Mouse (Mus musculus): ENCODE results near the gene Xylt2. TPM values are rescaled to one million over a fixed set of nuclear protein-coding genes. Genes with fewer than 3 reads are reported as not detected.
A peak's percentile ranks its signal among the peaks of the same experiment; 100 is the strongest.
"Not testable (repeated sequence)": the region's sequence is repeated elsewhere in the genome, so short reads cannot be mapped to it uniquely, and the experiment has no call there.

The Xylt2 gene
- polyA plus RNA-seq, 1 experiment from 2014 or later = 12.0 TPM

DNA sequence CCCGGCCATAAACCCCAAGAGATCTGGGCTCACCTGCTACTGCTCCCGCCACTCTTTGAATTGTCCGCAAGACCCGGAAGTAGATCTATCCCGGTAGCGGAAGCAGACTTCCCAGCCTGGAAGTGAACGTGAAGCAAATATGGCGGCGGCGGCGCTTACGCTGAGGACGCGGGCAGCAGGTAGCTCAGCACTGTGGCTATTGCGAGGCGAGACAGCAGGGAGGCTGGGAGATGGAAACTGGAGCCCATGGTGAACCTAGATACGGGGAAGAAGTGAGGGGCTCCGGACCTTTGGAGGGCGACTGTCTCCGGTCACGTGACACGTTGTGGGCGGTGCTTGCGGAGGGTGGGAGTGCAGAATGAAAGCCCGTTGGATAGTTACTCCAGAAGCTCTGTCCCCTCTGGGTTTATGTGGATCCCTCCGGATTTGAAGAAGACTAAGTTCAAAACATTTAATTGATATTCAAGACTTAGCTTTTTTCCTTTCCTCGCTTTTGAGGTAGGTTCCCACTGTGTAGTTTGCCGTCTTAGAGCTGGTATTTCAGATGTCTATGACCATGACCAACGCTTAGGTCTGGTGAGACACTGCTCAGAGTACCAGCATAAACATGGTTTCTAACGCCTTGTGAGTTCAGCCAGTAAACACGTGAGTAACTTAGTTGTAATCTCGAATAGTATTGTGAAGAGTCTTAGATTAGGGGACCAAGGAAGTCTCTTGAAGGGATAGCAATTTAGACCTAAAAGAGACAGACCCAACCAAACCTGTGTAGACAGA lies 23.5 kb downstream of the Xylt2 start, which contains the start of the genes Mrpl27 and Eme1:
Mrpl27 (plus strand) TSS at position 105 of the 774 bp plus-strand sequence.
Eme1 (minus strand) TSS at position 302 of the 774 bp plus-strand sequence.
- peaks cover 5% of the 10 kb centered on the region; the same call in 1 of the 2 replicates for H3K36me3 ChIP-seq (ENCODE audit: control insufficient read depth, insufficient read depth, low read length)
- no peaks in the 10 kb centered on the region for H3K9me3 ChIP-seq (ENCODE audit: control insufficient read depth, low read length)
- H3K4me2 ChIP-seq = peak within 1 kb of the TSS; percentile 58
- H3K27me3 ChIP-seq (ENCODE audit: control insufficient read depth, insufficient read depth, low read length) = no peaks in the 10 kb centered on the region
- H3K4me3 ChIP-seq (ENCODE audit: low read depth, low read length) = peak within 1 kb of the TSS; percentile 53
- H3K9ac ChIP-seq (ENCODE audit: low read length) = peak within 1 kb of the TSS; percentile 67
- peak within 1 kb of the TSS; percentile 82 for H3K27ac ChIP-seq (ENCODE audit: low read depth, low read length)
- peaks cover 5% of the 10 kb centered on the region; the same call in 1 of the 2 replicates for H3K4me1 ChIP-seq (ENCODE audit: control insufficient read depth, insufficient read depth, low read length)
- ATAC-seq (ENCODE audit: low FRiP score) (peak; percentile 91), DNase-seq (ENCODE audit: low spot score, missing footprints) (peak; percentile 99)
- WGBS = under 1% methylated on average over 32 of the region's 32 CpGs

DNA sequence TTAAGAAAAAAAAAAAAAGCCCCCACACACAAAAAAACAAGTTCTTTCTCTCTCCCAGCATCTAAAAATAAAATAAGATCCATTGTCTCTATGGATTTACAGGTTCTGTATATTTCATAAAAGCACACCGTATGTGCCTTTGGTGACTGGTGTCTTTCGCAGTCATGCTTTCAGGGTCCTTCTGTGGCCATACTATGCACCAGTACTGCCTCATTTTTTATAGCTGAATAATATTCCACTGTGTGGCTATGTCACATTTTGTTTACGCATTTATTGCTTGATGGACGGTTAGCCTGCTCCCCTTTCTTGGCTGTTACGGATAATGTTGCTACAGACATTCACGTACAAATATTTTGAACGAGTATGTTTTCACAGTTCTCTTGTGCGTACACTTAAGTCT lies 24.3 kb downstream of the Xylt2 start:
- no peaks in the 10 kb centered on the region for H3K9me3 ChIP-seq (ENCODE audit: control insufficient read depth, low read length)
- DNase-seq (ENCODE audit: low spot score, missing footprints) = no peak
- peaks cover 5% of the 10 kb centered on the region; the same call in 1 of the 2 replicates for H3K4me1 ChIP-seq (ENCODE audit: control insufficient read depth, insufficient read depth, low read length)
- no peak for ATAC-seq (ENCODE audit: low FRiP score)
- H3K4me3 ChIP-seq (ENCODE audit: low read depth, low read length) = peak overlapping the region; percentile 53
- no peaks in the 10 kb centered on the region for H3K27me3 ChIP-seq (ENCODE audit: control insufficient read depth, insufficient read depth, low read length)
- H3K9ac ChIP-seq (ENCODE audit: low read length) = peak overlapping the region; percentile 67; the same call in 1 of the 2 replicates
- peak overlapping the region; percentile 58 for H3K4me2 ChIP-seq
- WGBS = 45% methylated on average over 8 of the region's 8 CpGs
- H3K36me3 ChIP-seq (ENCODE audit: control insufficient read depth, insufficient read depth, low read length) = peaks cover 5% of the 10 kb centered on the region
- no peak overlapping the region for H3K27ac ChIP-seq (ENCODE audit: low read depth, low read length)

DNA sequence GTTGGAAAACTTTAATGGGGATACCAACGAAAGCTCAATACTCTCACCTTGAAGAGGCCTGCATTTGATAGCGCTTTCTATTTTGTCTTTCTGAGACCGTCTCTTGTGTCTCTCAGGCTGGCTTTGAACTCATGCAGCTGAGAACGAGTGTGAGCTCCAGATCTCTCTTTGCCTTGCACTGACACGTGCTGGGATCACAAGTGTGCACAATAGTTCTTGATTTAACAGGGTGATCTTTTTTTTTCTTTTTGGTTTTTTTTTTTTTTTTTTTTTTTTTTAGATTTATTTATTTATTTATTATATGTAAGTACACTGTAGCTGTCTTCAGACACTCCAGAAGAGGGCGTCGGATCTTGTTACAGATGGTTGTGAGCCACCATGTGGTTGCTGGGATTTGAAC lies 26.1 kb downstream of the Xylt2 start:
- not testable (repeated sequence) for H3K4me1 ChIP-seq (ENCODE audit: control insufficient read depth, insufficient read depth, low read length); H3K27ac ChIP-seq (ENCODE audit: low read depth, low read length); DNase-seq (ENCODE audit: low spot score, missing footprints); H3K27me3 ChIP-seq (ENCODE audit: control insufficient read depth, insufficient read depth, low read length); H3K9ac ChIP-seq (ENCODE audit: low read length); H3K4me2 ChIP-seq; H3K4me3 ChIP-seq (ENCODE audit: low read depth, low read length); ATAC-seq (ENCODE audit: low FRiP score); H3K9me3 ChIP-seq (ENCODE audit: control insufficient read depth, low read length)
- WGBS = 97% methylated on average over 5 of the region's 7 CpGs
- H3K36me3 ChIP-seq (ENCODE audit: control insufficient read depth, insufficient read depth, low read length) = peaks cover 12% of the 10 kb centered on the region

DNA sequence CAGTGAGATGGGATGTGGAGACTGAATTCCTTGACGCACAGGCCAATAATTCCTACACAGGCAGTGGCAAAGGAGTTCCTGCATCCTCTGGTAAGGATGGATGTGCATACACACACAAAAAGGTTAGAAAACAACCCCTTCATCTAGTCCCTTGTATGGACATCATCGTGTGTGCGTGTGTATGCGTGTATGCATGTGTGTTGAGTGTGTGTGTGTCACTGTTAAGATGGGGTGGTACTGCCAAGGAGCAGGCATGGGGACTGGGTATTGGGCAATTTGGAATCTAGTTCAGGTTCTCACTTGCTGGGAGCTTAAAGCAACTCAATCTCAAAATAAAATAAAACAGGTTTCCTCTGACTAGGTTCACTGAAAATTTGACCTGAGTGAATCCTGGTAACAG lies 30.9 kb downstream of the Xylt2 start:
- H3K4me3 ChIP-seq (ENCODE audit: low read depth, low read length) = no peak overlapping the region
- H3K9me3 ChIP-seq (ENCODE audit: control insufficient read depth, low read length) = no peaks in the 10 kb centered on the region
- no peak overlapping the region for H3K4me2 ChIP-seq
- H3K27me3 ChIP-seq (ENCODE audit: control insufficient read depth, insufficient read depth, low read length) = no peaks in the 10 kb centered on the region
- H3K4me1 ChIP-seq (ENCODE audit: control insufficient read depth, insufficient read depth, low read length) = no peaks in the 10 kb centered on the region
- H3K9ac ChIP-seq (ENCODE audit: low read length) = no peak overlapping the region
- ATAC-seq (ENCODE audit: low FRiP score) = no peak
- peaks cover 34% of the 10 kb centered on the region for H3K36me3 ChIP-seq (ENCODE audit: control insufficient read depth, insufficient read depth, low read length)
- H3K27ac ChIP-seq (ENCODE audit: low read depth, low read length) = no peak overlapping the region
- DNase-seq (ENCODE audit: low spot score, missing footprints) = no peak
- 96% methylated on average over 4 of the region's 4 CpGs for WGBS

DNA sequence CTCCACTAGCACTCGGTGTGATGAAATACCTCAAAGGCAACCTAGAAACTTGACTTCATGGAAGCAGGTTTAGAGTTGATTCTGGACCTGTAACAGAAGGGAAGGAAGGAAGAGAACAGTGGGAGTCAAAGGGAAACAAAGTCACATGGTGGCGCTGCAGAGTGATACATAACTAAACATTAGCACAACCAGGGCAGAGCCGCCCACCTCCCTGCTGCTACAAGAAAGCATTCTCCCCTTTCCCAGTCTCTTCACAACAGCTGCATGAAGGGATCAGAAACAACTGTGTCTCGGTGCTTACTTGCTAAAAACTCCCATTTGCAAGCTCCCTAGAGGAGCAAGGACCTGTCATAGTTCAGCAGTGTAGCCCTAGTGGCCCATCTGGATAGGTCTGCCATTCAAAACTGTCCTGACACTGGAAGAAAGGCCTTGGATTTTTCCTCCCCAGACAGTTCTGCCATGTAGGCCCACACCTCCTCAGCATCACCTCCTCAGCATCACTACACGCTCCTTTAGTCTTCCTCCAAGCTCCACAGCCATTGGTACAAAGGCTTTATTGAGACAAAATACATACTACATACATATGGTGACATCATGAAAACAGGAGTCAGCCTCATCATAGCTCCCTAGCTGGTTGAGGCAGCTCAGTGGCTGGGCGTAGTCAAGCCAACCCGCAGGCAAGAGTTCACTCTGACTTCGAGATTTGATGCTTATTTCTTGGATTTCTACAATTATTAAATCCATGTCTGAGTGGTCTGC lies 32.7 kb downstream of the Xylt2 start:
- ATAC-seq (ENCODE audit: low FRiP score) = no peak
- H3K27me3 ChIP-seq (ENCODE audit: control insufficient read depth, insufficient read depth, low read length) = no peaks in the 10 kb centered on the region
- no peak overlapping the region for H3K27ac ChIP-seq (ENCODE audit: low read depth, low read length)
- H3K4me1 ChIP-seq (ENCODE audit: control insufficient read depth, insufficient read depth, low read length) = no peaks in the 10 kb centered on the region
- no peak for DNase-seq (ENCODE audit: low spot score, missing footprints)
- no peak overlapping the region for H3K4me3 ChIP-seq (ENCODE audit: low read depth, low read length)
- WGBS = 94% methylated on average over 8 of the region's 8 CpGs
- H3K9me3 ChIP-seq (ENCODE audit: control insufficient read depth, low read length) = no peaks in the 10 kb centered on the region
- no peak overlapping the region for H3K4me2 ChIP-seq
- H3K9ac ChIP-seq (ENCODE audit: low read length) = no peak overlapping the region
- peaks cover 37% of the 10 kb centered on the region for H3K36me3 ChIP-seq (ENCODE audit: control insufficient read depth, insufficient read depth, low read length)

DNA sequence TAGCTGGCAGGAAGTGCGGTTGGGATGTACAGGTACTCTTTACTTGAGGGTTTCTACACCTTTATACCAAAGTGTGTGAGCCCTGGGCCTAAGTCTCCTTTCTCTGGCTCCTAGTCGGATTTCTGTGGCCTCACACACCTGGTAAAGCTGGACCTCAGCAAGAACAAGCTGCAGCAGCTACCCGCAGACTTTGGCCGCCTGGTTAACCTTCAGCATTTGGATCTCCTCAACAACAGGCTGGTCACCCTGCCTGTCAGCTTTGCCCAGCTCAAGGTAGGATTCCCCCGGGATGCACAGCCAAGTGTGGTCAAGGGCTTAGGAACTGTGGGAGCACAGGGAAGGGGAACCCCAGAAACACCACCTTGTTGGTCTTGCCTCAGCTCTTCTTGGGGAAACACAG lies 42.9 kb downstream of the Xylt2 start:
- no peaks in the 10 kb centered on the region for H3K27me3 ChIP-seq (ENCODE audit: control insufficient read depth, insufficient read depth, low read length)
- no peaks in the 10 kb centered on the region for H3K9me3 ChIP-seq (ENCODE audit: control insufficient read depth, low read length)
- no peak overlapping the region for H3K27ac ChIP-seq (ENCODE audit: low read depth, low read length)
- ATAC-seq (ENCODE audit: low FRiP score) (no peak), DNase-seq (ENCODE audit: low spot score, missing footprints) (peak; percentile 72)
- H3K4me1 ChIP-seq (ENCODE audit: control insufficient read depth, insufficient read depth, low read length) = peaks cover 6% of the 10 kb centered on the region
- 88% methylated on average over 5 of the region's 5 CpGs for WGBS
- H3K36me3 ChIP-seq (ENCODE audit: control insufficient read depth, insufficient read depth, low read length) = peaks cover 29% of the 10 kb centered on the region
- no peak overlapping the region for H3K4me2 ChIP-seq
- H3K4me3 ChIP-seq (ENCODE audit: low read depth, low read length) = no peak overlapping the region
- no peak overlapping the region for H3K9ac ChIP-seq (ENCODE audit: low read length)

DNA sequence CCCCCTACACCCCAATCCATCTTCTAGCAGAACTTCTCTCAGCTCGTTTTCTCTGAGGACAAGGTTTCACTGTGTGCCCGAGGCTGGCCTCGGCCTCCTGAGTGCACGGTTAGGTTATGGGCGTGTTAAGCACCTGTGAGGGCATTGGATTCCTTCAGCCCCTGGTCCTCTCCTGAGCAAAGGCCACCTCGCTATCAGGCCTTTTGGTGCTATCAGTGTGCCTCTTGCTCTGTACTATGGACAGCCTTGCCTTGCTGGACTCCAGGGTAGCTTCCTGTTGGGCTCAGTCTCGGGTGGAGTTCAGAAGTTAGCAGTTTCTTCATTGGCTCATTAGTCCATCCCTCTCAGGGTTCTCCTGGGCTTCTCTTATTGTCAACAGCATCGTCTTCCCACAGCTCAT lies 44.3 kb downstream of the Xylt2 start:
- Histone ChIP-seq H3K27ac (ENCODE audit: low read depth, low read length) (no peak overlapping the region), H3K4me1 (ENCODE audit: control insufficient read depth, insufficient read depth, low read length) (peaks cover 6% of the 10 kb centered on the region), H3K9me3 (ENCODE audit: control insufficient read depth, low read length) (no peaks in the 10 kb centered on the region), H3K4me2 (no peak overlapping the region), H3K9ac (ENCODE audit: low read length) (no peak overlapping the region), H3K27me3 (ENCODE audit: control insufficient read depth, insufficient read depth, low read length) (no peaks in the 10 kb centered on the region), H3K36me3 (ENCODE audit: control insufficient read depth, insufficient read depth, low read length) (peaks cover 21% of the 10 kb centered on the region), H3K4me3 (ENCODE audit: low read depth, low read length) (no peak overlapping the region)
- ATAC-seq (ENCODE audit: low FRiP score) = no peak
- no peak for DNase-seq (ENCODE audit: low spot score, missing footprints)
- WGBS = 89% methylated on average over 8 of the region's 8 CpGs

DNA sequence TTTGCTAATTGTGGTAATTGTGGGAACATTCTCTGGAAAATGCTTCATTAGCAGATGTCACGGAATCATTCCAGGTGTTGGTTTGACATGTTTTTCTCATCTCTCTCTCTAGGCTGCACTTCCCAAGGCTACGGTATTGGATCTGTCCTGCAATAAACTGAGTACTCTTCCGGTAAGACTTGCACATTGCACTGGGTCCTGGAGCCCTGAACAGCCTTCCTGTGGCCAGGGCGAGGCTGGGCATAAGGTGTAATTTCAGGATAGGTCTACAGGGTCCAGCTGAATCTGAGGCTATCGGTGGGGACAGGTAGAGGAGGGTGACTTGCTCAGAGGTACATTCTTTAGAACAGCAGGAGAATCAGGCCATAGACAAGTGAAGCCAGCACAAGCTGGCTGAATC lies 45.3 kb downstream of the Xylt2 start:
- Histone ChIP-seq H3K9ac (ENCODE audit: low read length) (no peak overlapping the region), H3K4me2 (no peak overlapping the region), H3K36me3 (ENCODE audit: control insufficient read depth, insufficient read depth, low read length) (peaks cover 20% of the 10 kb centered on the region), H3K27ac (ENCODE audit: low read depth, low read length) (no peak overlapping the region), H3K4me3 (ENCODE audit: low read depth, low read length) (no peak overlapping the region), H3K4me1 (ENCODE audit: control insufficient read depth, insufficient read depth, low read length) (peaks cover 6% of the 10 kb centered on the region), H3K9me3 (ENCODE audit: control insufficient read depth, low read length) (no peaks in the 10 kb centered on the region), H3K27me3 (ENCODE audit: control insufficient read depth, insufficient read depth, low read length) (no peaks in the 10 kb centered on the region)
- DNase-seq (ENCODE audit: low spot score, missing footprints) = peak; percentile 76
- WGBS = 96% methylated on average over 5 of the region's 5 CpGs
- ATAC-seq (ENCODE audit: low FRiP score) = no peak
